ENCODE assay signal across 22 mouse cellular contexts in the genomic region with DNA sequence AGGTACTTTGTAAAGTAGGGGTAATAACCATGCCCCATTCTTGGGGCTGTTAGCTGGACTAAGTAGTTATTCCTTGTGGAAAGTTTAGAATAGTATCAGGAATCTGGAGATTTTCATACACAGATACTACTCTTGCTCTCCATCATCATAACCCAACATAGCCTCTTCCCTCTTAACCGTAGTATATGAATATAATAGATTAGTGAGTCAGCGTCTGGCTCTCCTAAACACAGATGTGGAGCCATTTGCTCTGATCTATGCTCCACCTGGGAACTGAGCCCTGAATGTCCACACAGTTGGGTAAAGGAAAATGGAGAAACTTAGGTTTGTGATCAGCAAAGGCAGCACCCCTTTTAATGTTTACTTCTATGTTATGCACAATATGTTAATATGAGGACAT.
A peak's percentile ranks its signal among the peaks of the same experiment; 100 is the strongest.
DNase-seq lines count a peak whose midpoint lies in the region; ATAC-seq lines count a peak whose summit lies in the region.
"Had no signal": no experiment of that assay in that cellular context is flagged by ENCODE, and none has a peak within 500 bp of the region (broad histone marks: within the 10 kb centered on the region; RNA-seq: fewer than 3 reads in every experiment).

No protein-coding gene starts in this region.

- H3K27me3 ChIP-seq in liver, embryonic 13.5 days, result no peaks in the 10 kb centered on the region
- no peaks in the 10 kb centered on the region for H3K27me3 ChIP-seq in liver, embryonic 15.5 days
- H3K27me3 ChIP-seq in liver, embryonic 16.5 days (ENCODE audit: control insufficient read depth, insufficient read depth, low read depth, low read length), result no peaks in the 10 kb centered on the region
- H3K27me3 ChIP-seq: embryonic facial prominence, embryonic 13.5 days; embryonic facial prominence, embryonic 15.5 days; forebrain, embryonic 12.5 days had no signal

- WGBS in liver, embryonic 13.5 days (ENCODE audit: insufficient replicate concordance), result 80% methylated on average over 2 of the region's 2 CpGs
- WGBS in liver, embryonic 15.5 days (ENCODE audit: insufficient replicate concordance), result 72% methylated on average over 2 of the region's 2 CpGs
- 74% methylated on average over 2 of the region's 2 CpGs for whole genome bisulfite sequencing in liver, embryonic 16.5 days (ENCODE audit: insufficient replicate concordance)

- no peak overlapping the region for H3K4me3 ChIP-seq in liver, embryonic 13.5 days (replicated peaks)
- H3K4me3 ChIP-seq in liver, embryonic 15.5 days (replicated peaks), result no peak overlapping the region
- no peak overlapping the region for H3K4me3 ChIP-seq in liver, embryonic 16.5 days (ENCODE audit: low read depth, low read length)
- H3K4me3 ChIP-seq: embryonic facial prominence, embryonic 13.5 days; embryonic facial prominence, embryonic 15.5 days; erythroblast, embryonic 14.5 days; forebrain, embryonic 10.5 days; forebrain, embryonic 12.5 days had no signal

- peak; percentile 60; the same call in 1 of the 2 replicates for ATAC-seq in liver, embryonic 13.5 days (ENCODE audit: low read depth)
- ATAC-seq in liver, embryonic 15.5 days (ENCODE audit: insufficient read depth), result no peak
- peak; percentile 37; the same call in 1 of the 2 replicates for ATAC-seq in liver, embryonic 16.5 days (ENCODE audit: low read depth)
- ATAC-seq: forebrain, embryonic 14.5 days; forebrain, embryonic 16.5 days had no signal

- no peak for DNase-seq in liver, embryonic 13.5 days
- DNase-seq in liver, result no peak
- DNase-seq in urinary bladder, postnatal 4 days (ENCODE audit: low spot score in 2 of 2), result no peak
- DNase-seq: adrenal gland, adult 2 months; adrenal gland, postnatal 10 days; adrenal gland, postnatal 25 days; cerebellum, adult 11 months; cerebellum, adult 18-20 months; cerebellum, adult 8-10 months; cerebellum, adult 9-11 months; cerebellum, postnatal 14 days; cerebellum, postnatal 36 days; embryo, embryonic 11 days had no signal

- peaks cover 67% of the 10 kb centered on the region for H3K4me1 ChIP-seq in liver, embryonic 13.5 days (replicated peaks)
- H3K4me1 ChIP-seq in liver, embryonic 15.5 days (replicated peaks), result peaks cover 48% of the 10 kb centered on the region
- peaks cover 19% of the 10 kb centered on the region for H3K4me1 ChIP-seq in liver, embryonic 16.5 days (ENCODE audit: control insufficient read depth, low read depth, low read length)
- H3K4me1 ChIP-seq: embryonic facial prominence, embryonic 13.5 days; embryonic facial prominence, embryonic 15.5 days; forebrain, embryonic 12.5 days had no signal

- no peaks in the 10 kb centered on the region for H3K36me3 ChIP-seq in liver, embryonic 13.5 days
- no peaks in the 10 kb centered on the region for H3K36me3 ChIP-seq in liver, embryonic 15.5 days (replicated peaks)
- H3K36me3 ChIP-seq in liver, embryonic 16.5 days (ENCODE audit: control insufficient read depth, insufficient read depth), result no peaks in the 10 kb centered on the region
- H3K36me3 ChIP-seq: embryonic facial prominence, embryonic 13.5 days; embryonic facial prominence, embryonic 15.5 days; forebrain, embryonic 10.5 days; forebrain, embryonic 12.5 days had no signal

- H3K27ac ChIP-seq in liver, embryonic 13.5 days, result peak overlapping the region; percentile 58
- H3K27ac ChIP-seq in liver, embryonic 15.5 days (replicated peaks), result 0 out of 2 replicates have a peak overlapping the region, but pooled peaks have one; percentile 66
- peak overlapping the region; percentile 15; the same call in 1 of the 2 replicates for H3K27ac ChIP-seq in liver, embryonic 16.5 days (ENCODE audit: low read length)
- H3K27ac ChIP-seq: embryonic facial prominence, embryonic 13.5 days; embryonic facial prominence, embryonic 15.5 days; forebrain, embryonic 12.5 days had no signal

- no peak overlapping the region for H3K9ac ChIP-seq in liver, embryonic 13.5 days
- H3K9ac ChIP-seq in liver, embryonic 15.5 days, result no peak overlapping the region
- H3K9ac ChIP-seq in liver, embryonic 16.5 days (ENCODE audit: low read depth, low read length), result no peak overlapping the region
- H3K9ac ChIP-seq: embryonic facial prominence, embryonic 13.5 days; embryonic facial prominence, embryonic 15.5 days; forebrain, embryonic 12.5 days had no signal

- no peaks in the 10 kb centered on the region for H3K9me3 ChIP-seq in liver, embryonic 13.5 days (replicated peaks)
- H3K9me3 ChIP-seq in liver, embryonic 15.5 days (replicated peaks), result no peaks in the 10 kb centered on the region
- H3K9me3 ChIP-seq in liver, embryonic 16.5 days (replicated peaks; ENCODE audit: control insufficient read depth, low read length), result no peaks in the 10 kb centered on the region
- H3K9me3 ChIP-seq: embryonic facial prominence, embryonic 13.5 days; embryonic facial prominence, embryonic 15.5 days; forebrain, embryonic 10.5 days; forebrain, embryonic 12.5 days had no signal

- H3K4me2 ChIP-seq in liver, embryonic 13.5 days, result no peak overlapping the region
- no peak overlapping the region for H3K4me2 ChIP-seq in liver, embryonic 15.5 days
- H3K4me2 ChIP-seq in liver, embryonic 16.5 days (ENCODE audit: low read depth, low read length), result no peak overlapping the region
- H3K4me2 ChIP-seq: embryonic facial prominence, embryonic 13.5 days; embryonic facial prominence, embryonic 15.5 days; forebrain, embryonic 12.5 days had no signal

Comparison
In these comparisons a context has a peak if more than half of its experiments do, and no peak if none do; other contexts are left out.
1. H3K27ac ChIP-seq: peak in every context shown above with its lines; median percentile 66 in liver, embryonic 15.5 days; 58 in liver, embryonic 13.5 days; 15 in liver, embryonic 16.5 days.